Mouse (Mus musculus): ENCODE data around the gene Stk39. TPM values are rescaled to one million over a fixed set of nuclear protein-coding genes. Genes with fewer than 3 reads are reported as not detected.

Gene Stk39
- polyA plus RNA-seq (2016; fragmentation: Nextera tagmentation; extraction: Ambion mirVana): 29.5 and 30.2 TPM in 2 replicates

- peaks cover 59% of the 10 kb centered on the region for H3K4me1 ChIP-seq
- peaks cover 7% of the 10 kb centered on the region; the same call in 1 of the 2 replicates for H3K36me3 ChIP-seq (replicated peaks)
- peak within 1 kb of the TSS; percentile 83 for H3K4me3 ChIP-seq
- H3K27ac ChIP-seq: peak within 1 kb of the TSS; percentile 97
- peaks cover 20% of the 10 kb centered on the region; the same call in 1 of the 2 replicates for H3K27me3 ChIP-seq (ENCODE audit: poor library complexity, severe bottlenecking)
- peak; percentile 82 for DNase-seq (ENCODE audit: extremely low spot score, low spot score)
- under 1% methylated on average over 79 of the region's 99 CpGs for WGBS
- H3K9me3 ChIP-seq: no peaks in the 10 kb centered on the region
Observed at GRCm38 (mm10) chr2:68471759-68472550, at the start of gene Stk39. Gene Stk39 (minus strand): TSS chr2:68472268.

- Histone ChIP-seq H3K27me3 (ENCODE audit: poor library complexity, severe bottlenecking) (no peaks in the 10 kb centered on the region), H3K9me3 (no peaks in the 10 kb centered on the region), H3K27ac (no peak overlapping the region), H3K4me3 (no peak overlapping the region), H3K36me3 (replicated peaks) (no peaks in the 10 kb centered on the region), H3K4me1 (0 out of 2 replicates have a peak, but pooled peaks cover 3% of the 10 kb centered on the region)
- WGBS: 87% methylated on average over 2 of the region's 2 CpGs
- DNase-seq (ENCODE audit: extremely low spot score, low spot score): no peak
Observed at GRCm38 (mm10) chr2:68515409-68515808, 43.3 kb upstream of the Stk39 start.

- WGBS: 86% methylated on average over 2 of the region's 2 CpGs
- H3K4me3 ChIP-seq: no peak overlapping the region
- DNase-seq (ENCODE audit: extremely low spot score, low spot score): no peak
- no peaks in the 10 kb centered on the region for H3K36me3 ChIP-seq (replicated peaks)
- peaks cover 9% of the 10 kb centered on the region for H3K4me1 ChIP-seq
- no peak overlapping the region for H3K27ac ChIP-seq
- H3K9me3 ChIP-seq: no peaks in the 10 kb centered on the region
- no peaks in the 10 kb centered on the region for H3K27me3 ChIP-seq (ENCODE audit: poor library complexity, severe bottlenecking)
Observed at GRCm38 (mm10) chr2:68503202-68503601, 31.1 kb upstream of the Stk39 start.

DNA sequence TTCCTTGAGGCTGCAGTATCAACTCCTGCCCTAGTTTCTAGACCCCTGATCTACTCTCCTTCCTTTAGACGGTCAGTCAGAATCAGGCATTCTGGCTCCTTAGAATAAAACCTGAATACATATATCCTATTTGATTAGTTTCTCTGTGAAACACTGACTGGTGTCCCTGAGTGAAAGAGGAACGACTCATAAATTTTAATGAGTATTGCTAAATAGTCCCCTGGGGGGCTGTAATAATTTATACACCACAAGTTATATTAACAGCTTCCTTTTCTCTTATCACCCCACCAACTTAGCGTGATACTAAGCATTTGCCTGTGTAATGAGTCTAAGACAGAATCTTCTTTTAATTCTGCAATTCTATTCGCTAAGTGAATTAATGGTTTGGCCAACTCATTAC is 30.7 kb upstream of the Stk39 start:
- H3K36me3 ChIP-seq (replicated peaks): no peaks in the 10 kb centered on the region
- no peaks in the 10 kb centered on the region for H3K9me3 ChIP-seq
- 85% methylated on average over 4 of the region's 4 CpGs for WGBS
- H3K4me3 ChIP-seq: no peak overlapping the region
- DNase-seq (ENCODE audit: extremely low spot score, low spot score): no peak
- peaks cover 9% of the 10 kb centered on the region for H3K4me1 ChIP-seq
- no peaks in the 10 kb centered on the region for H3K27me3 ChIP-seq (ENCODE audit: poor library complexity, severe bottlenecking)
- no peak overlapping the region for H3K27ac ChIP-seq

DNA sequence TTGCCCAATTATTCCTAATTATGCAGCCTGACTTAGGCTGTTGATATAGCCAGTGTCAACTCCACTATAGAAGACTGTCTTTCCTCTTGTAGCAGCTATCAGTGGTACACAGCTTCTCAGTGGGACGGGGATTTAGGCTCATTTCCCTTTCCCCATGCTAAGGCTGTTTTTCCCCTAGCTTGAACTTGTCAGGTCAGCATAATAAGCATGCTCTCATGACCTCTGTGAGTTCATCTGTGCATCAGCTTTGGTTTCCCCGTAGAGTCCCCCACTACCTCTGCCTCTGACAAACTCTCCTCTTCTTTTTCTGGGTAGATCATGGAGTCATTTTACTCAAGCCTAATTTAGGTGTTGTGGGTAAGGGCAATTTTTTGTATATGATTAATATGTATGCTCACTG is 30.2 kb upstream of the Stk39 start:
- peaks cover 9% of the 10 kb centered on the region for H3K4me1 ChIP-seq
- H3K4me3 ChIP-seq: no peak overlapping the region
- H3K36me3 ChIP-seq (replicated peaks): no peaks in the 10 kb centered on the region
- H3K27me3 ChIP-seq (ENCODE audit: poor library complexity, severe bottlenecking): no peaks in the 10 kb centered on the region
- H3K9me3 ChIP-seq: no peaks in the 10 kb centered on the region
- DNase-seq (ENCODE audit: extremely low spot score, low spot score): no peak
- 54% methylated on average over 2 of the region's 2 CpGs for WGBS
- no peak overlapping the region for H3K27ac ChIP-seq

GRCm38 (mm10) chr2:68486275-68486674 is 14.2 kb upstream of the Stk39 start:
- Histone ChIP-seq H3K4me3 (no peak overlapping the region), H3K4me1 (peaks cover 5% of the 10 kb centered on the region; the same call in 1 of the 2 replicates), H3K36me3 (replicated peaks) (no peaks in the 10 kb centered on the region), H3K9me3 (no peaks in the 10 kb centered on the region), H3K27ac (no peak overlapping the region), H3K27me3 (ENCODE audit: poor library complexity, severe bottlenecking) (no peaks in the 10 kb centered on the region)
- DNase-seq (ENCODE audit: extremely low spot score, low spot score): no peak
- WGBS: 67% methylated on average over 4 of the region's 4 CpGs

- Histone ChIP-seq H3K27me3 (ENCODE audit: poor library complexity, severe bottlenecking) (no peaks in the 10 kb centered on the region), H3K36me3 (replicated peaks) (no peaks in the 10 kb centered on the region), H3K9me3 (no peaks in the 10 kb centered on the region), H3K4me1 (peaks cover 5% of the 10 kb centered on the region; the same call in 1 of the 2 replicates), H3K4me3 (no peak overlapping the region), H3K27ac (no peak overlapping the region)
- no peak for DNase-seq (ENCODE audit: extremely low spot score, low spot score)
- 53% methylated on average over 4 of the region's 4 CpGs for WGBS
Observed at GRCm38 (mm10) chr2:68485141-68485540, 13.1 kb upstream of the Stk39 start.

GRCm38 (mm10) chr2:68482896-68483295 is 10.8 kb upstream of the Stk39 start:
- H3K36me3 ChIP-seq (replicated peaks): no peaks in the 10 kb centered on the region
- 94% methylated on average over 5 of the region's 5 CpGs for WGBS

DNA sequence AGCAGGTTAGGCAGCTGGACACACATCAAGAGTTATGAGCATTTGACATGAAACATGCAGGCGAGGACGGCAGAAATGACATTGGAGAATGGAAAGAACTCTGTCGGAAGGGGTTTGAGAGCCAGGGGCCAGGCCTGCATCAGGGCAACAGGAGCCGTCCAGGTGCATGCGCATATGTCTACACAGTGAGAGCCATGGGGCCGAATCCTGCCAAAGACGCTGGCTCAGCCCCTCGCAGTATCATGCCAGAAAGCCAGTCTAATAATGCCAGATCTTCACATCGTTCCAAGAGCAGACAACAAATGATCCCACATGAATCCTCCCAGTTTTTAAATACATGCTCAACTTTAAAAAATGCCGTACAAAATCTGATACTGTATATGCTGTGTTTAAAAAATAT is 7.8 kb upstream of the Stk39 start:
- Histone ChIP-seq H3K27me3 (ENCODE audit: poor library complexity, severe bottlenecking) (peaks cover 6% of the 10 kb centered on the region; the same call in 1 of the 2 replicates), H3K4me3 (no peak overlapping the region), H3K4me1 (0 out of 2 replicates have a peak, but pooled peaks cover under 1% of the 10 kb centered on the region), H3K27ac (no peak overlapping the region), H3K9me3 (no peaks in the 10 kb centered on the region), H3K36me3 (replicated peaks) (no peaks in the 10 kb centered on the region)
- 91% methylated on average over 10 of the region's 10 CpGs for WGBS
- DNase-seq (ENCODE audit: extremely low spot score, low spot score): no peak

More at GRCm38 (mm10) chr2:68482896-68483295, 10.8 kb upstream of the Stk39 start:
- Histone ChIP-seq H3K27ac (no peak overlapping the region), H3K4me3 (no peak overlapping the region), H3K4me1 (peaks cover 5% of the 10 kb centered on the region; the same call in 1 of the 2 replicates), H3K9me3 (no peaks in the 10 kb centered on the region), H3K27me3 (ENCODE audit: poor library complexity, severe bottlenecking) (no peaks in the 10 kb centered on the region)
- DNase-seq (ENCODE audit: extremely low spot score, low spot score): no peak

DNA sequence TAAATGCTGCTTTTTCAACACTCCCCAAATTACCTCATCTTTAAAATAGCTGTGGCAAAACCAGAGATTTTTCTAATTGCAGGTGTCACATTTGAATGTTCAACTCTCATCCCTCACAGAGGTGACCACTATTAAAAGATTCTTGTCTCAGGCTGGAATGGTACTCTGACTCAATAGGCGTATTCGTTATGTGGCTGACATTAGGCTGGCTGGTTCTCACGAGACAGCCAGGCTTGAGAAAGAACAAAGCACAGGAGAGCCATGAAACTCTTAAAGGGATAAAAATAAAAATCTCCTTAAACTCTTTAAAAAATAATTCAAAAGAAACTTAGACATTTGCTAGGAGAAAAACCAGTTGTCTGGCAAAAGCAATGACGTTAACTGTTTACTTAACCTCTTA is 853 bp upstream of the Stk39 start:
- Histone ChIP-seq H3K9me3 (no peaks in the 10 kb centered on the region), H3K4me3 (peak overlapping the region; percentile 83), H3K36me3 (replicated peaks) (no peaks in the 10 kb centered on the region), H3K27me3 (ENCODE audit: poor library complexity, severe bottlenecking) (peaks cover 20% of the 10 kb centered on the region; the same call in 1 of the 2 replicates), H3K4me1 (peaks cover 54% of the 10 kb centered on the region), H3K27ac (no peak overlapping the region)
- no peak for DNase-seq (ENCODE audit: extremely low spot score, low spot score)
- 24% methylated on average over 4 of the region's 4 CpGs for WGBS

DNA sequence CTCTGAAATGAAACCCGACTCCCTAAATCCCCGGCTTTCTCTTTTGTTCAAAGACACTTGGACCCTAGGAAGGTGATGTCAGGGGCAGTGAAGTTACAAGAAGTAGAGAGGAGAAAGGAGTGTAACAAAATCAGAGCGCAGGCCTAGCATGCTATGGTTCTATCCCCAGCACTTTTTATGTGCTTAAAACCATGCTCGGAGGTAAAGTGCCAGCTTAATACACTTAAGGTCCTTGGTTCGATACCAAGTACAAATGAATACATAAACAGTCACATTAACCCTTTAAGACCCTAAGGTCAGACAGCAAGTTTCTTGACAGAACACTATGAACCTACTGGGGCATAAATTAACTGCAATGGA is 463 bp upstream of the Stk39 start:
- H3K4me3 ChIP-seq: peak overlapping the region; percentile 83
- WGBS: under 1% methylated on average over 5 of the region's 5 CpGs
- peaks cover 57% of the 10 kb centered on the region for H3K4me1 ChIP-seq
- H3K27ac ChIP-seq: peak overlapping the region; percentile 97
- H3K9me3 ChIP-seq: no peaks in the 10 kb centered on the region
- DNase-seq (ENCODE audit: extremely low spot score, low spot score): no peak
- peaks cover 3% of the 10 kb centered on the region; the same call in 1 of the 2 replicates for H3K36me3 ChIP-seq (replicated peaks)
- peaks cover 20% of the 10 kb centered on the region; the same call in 1 of the 2 replicates for H3K27me3 ChIP-seq (ENCODE audit: poor library complexity, severe bottlenecking)

DNA sequence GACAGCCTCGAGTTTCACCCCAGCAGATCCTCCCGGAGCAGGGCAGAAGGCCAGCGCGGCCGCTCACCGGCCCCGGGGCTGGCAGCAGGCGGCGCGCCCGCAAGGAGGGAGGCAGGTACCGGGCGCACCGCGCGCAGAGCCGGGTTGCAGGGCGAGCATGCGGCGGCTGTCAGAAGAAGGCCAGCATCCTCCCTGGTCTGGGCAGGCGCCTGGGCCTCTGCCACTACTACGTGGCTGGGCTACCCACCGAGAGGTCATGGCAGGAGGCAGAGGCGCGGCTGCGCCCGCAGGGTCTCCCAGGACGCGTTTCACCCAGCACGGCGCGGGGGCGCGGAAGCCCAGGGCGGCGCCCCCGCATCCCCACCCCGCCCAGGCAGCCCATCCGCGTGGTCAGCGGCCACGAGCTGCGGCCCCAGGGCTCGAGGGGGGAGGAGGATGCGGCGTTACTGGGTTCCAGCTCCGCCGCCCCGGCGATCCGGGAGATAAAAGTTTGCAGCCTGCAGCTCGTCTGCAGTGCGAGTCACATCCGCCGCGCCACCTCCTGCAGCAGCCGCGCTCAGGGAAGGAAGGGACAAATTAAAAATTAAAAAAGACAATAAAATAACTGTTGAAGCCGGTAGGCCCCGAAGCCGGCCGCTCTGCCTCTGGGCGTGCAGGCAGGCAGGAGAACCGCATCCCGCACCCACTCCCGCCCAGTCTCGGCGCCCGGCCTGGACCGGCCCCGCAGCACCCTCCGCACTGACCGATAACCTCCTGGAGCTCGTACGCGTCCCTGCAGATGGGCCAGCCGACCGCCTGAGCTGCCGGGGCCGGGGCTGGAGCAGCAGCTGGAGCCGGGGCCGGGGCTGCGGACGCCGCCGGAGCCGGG is 943 bp downstream of the Stk39 start:
- peaks cover 20% of the 10 kb centered on the region; the same call in 1 of the 2 replicates for H3K27me3 ChIP-seq (ENCODE audit: poor library complexity, severe bottlenecking)
- DNase-seq (ENCODE audit: extremely low spot score, low spot score): peak; percentile 71
- no peaks in the 10 kb centered on the region for H3K9me3 ChIP-seq
- H3K4me1 ChIP-seq: peaks cover 67% of the 10 kb centered on the region
- under 1% methylated on average over 87 of the region's 87 CpGs for WGBS
- H3K36me3 ChIP-seq (replicated peaks): peaks cover 7% of the 10 kb centered on the region; the same call in 1 of the 2 replicates
- H3K27ac ChIP-seq: peak overlapping the region; percentile 97
- peak overlapping the region; percentile 83 for H3K4me3 ChIP-seq

Data from forebrain, embryonic 10.5 days (tissue).